Mouse (Mus musculus) CD4-positive, CD25-positive, alpha-beta regulatory T cell, adult 4 months (primary cell): ENCODE results near the gene H2al2b. TPM values are rescaled to one million over a fixed set of nuclear protein-coding genes. Genes with fewer than 3 reads are reported as not detected.
"Not testable (repeated sequence)": the region's sequence is repeated elsewhere in the genome, so short reads cannot be mapped to it uniquely, and the experiment has no call there.

Source experiments
- ATAC-seq: one replicate; pipeline ENCODE4 v1.8.0; 2017
- polyA plus RNA-seq, 2 experiments: library from polyadenylated mRNA; unstranded; fragments of 100-300 nt; shearing (Covaris generic); gene quantifications; one replicate each; pipeline ENCODE4 v1.2.1; 2017

The H2al2b gene
- polyA plus RNA-seq = not detected

DNA sequence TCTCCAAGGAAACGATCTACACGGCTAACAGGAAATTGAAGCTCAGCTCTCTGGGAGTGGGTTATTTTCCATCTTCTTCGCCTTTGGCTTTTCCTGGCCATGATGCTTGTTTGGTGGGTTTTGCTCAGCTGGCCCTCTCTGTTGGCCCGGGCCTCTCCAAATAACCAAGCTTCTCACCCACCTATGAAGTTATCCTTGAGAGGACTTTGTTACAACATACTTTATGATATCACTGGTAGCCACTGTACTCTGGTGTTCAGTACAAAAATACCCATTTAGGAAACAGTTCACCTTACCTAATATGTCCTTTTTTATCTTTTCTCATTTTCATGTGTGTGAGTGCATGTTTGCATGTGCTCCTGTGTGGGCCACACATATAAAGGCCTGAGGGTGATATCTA, at the start of gene H2al2b:
H2al2b (minus strand) TSS at position 101 of the 400 bp plus-strand sequence.
- ATAC-seq = not testable (repeated sequence)

Other genes with a start within 250 kb of the H2al2b start
- gene H2al2c, start 121.6 kb downstream of the H2al2b start, polyA plus RNA-seq = not detected
- gene Sry, start 57.0 kb downstream of the H2al2b start, polyA plus RNA-seq = not detected
- gene Gm4064, start 75.5 kb upstream of the H2al2b start, polyA plus RNA-seq = not detected
- gene Rbmy, start 110.0 kb upstream of the H2al2b start, polyA plus RNA-seq = not detected
- gene Gm10256, start 110.0 kb upstream of the H2al2b start, polyA plus RNA-seq = not detected
- not detected for gene Gm10352, start 180.3 kb upstream of the H2al2b start, polyA plus RNA-seq
- gene Gm29289, start 211.9 kb upstream of the H2al2b start, polyA plus RNA-seq = not detected